Mouse (Mus musculus) stomach, embryonic 16.5 days (tissue): Measurements from ENCODE around the gene Tmem189. TPM values are rescaled to one million over a fixed set of nuclear protein-coding genes. Genes with fewer than 3 reads are reported as not detected.

Experiments
- ATAC-seq: fragments of 200-750 bp; cut with Nextera tagmentation; 2 replicates; pipeline ENCODE4 v1.8.0; 2017; ENCODE audit warnings: moderate number of reproducible peaks, moderate TSS enrichment; ENCODE audit not compliant: insufficient read depth, low FRiP score
- H3K27ac ChIP-seq: fragments of 300-500 bp; sonication (generic); 2 replicates; pipeline ENCODE4 v1.5.1; 2014; ENCODE audit warnings: low read length
- H3K27me3 ChIP-seq: fragments of 300-500 bp; sonication (generic); 2 replicates; pipeline ENCODE4 v1.6.1; 2014; ENCODE audit warnings: low read length, control low read depth, mixed read lengths; ENCODE audit not compliant: control insufficient read depth, insufficient read depth
- H3K36me3 ChIP-seq: fragments of 300-500 bp; sonication (generic); 2 replicates; pipeline ENCODE4 v1.6.1; 2014; ENCODE audit warnings: low read length; ENCODE audit not compliant: control insufficient read depth, insufficient read depth
- H3K4me1 ChIP-seq: fragments of 300-500 bp; sonication (generic); 2 replicates; pipeline ENCODE4 v1.6.1; 2014; ENCODE audit warnings: low read length, control low read depth, mixed read lengths; ENCODE audit not compliant: control insufficient read depth, insufficient read depth
- H3K4me2 ChIP-seq: fragments of 300-500 bp; sonication (generic); 2 replicates; pipeline ENCODE4 v1.6.1; 2014; ENCODE audit warnings: low read depth, low read length, mixed read lengths
- H3K4me3 ChIP-seq: fragments of 300-500 bp; sonication (generic); replicated peaks from 2 replicates; pipeline ENCODE4 v1.5.1; 2014; ENCODE audit warnings: mild to moderate bottlenecking, low read length
- H3K9ac ChIP-seq: fragments of 300-500 bp; sonication (generic); 2 replicates; pipeline ENCODE4 v1.6.1; 2014; ENCODE audit warnings: low read length
- H3K9me3 ChIP-seq: fragments of 300-500 bp; sonication (generic); replicated peaks from 2 replicates; pipeline ENCODE4 v1.6.1; 2016; ENCODE audit warnings: low read length, control low read depth; ENCODE audit not compliant: control insufficient read depth
- WGBS: fragments of 180-500 bp; shearing (Covaris S2); extraction: QIAGEN DNeasy Blood & Tissue Kit; methylation state at CpG from one replicate; pipeline ENCODE4 v1.1.7; 2014; 5-methylcytosine and 5-hydroxymethylcytosine counted together
- polyA plus RNA-seq: library from polyadenylated mRNA; unstranded; fragments of >200 nt; fragmentation: Nextera tagmentation; extraction: Ambion mirVana; gene quantifications from 2 replicates; pipeline ENCODE4 v1.2.1, GENCODE M21; 2015

Tmem189 gene
- polyA plus RNA-seq, 1 experiment from 2014 or later: 35.7 TPM

DNA sequence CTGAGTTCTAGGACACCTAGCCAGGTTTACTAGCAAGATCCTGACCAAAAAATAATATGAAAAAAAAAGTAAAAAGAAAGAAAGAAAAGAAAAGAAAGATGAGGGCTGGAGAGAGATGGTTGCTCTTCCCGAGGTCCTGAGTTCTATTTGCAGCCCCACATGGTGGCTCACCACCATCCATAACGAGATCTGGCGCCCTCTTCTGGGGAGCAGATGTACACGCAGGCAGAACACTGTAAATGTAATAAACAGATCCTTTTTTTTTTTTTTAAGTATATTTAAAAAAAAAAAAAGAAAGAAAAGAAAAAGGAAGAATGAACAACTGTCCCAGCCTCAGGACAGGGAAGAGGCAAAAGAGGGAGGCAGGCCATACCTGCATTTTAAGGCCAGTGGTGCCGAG, 11.0 kb downstream of the Tmem189 start:
- Histone ChIP-seq H3K27ac (no peak overlapping the region), H3K9ac (no peak overlapping the region), H3K4me3 (no peak overlapping the region), H3K27me3 (no peaks in the 10 kb centered on the region), H3K36me3 (no peaks in the 10 kb centered on the region), H3K9me3 (no peaks in the 10 kb centered on the region), H3K4me2 (no peak overlapping the region), H3K4me1 (no peaks in the 10 kb centered on the region)
- no peak for ATAC-seq
- 48% methylated on average over 5 of the region's 5 CpGs for WGBS

DNA sequence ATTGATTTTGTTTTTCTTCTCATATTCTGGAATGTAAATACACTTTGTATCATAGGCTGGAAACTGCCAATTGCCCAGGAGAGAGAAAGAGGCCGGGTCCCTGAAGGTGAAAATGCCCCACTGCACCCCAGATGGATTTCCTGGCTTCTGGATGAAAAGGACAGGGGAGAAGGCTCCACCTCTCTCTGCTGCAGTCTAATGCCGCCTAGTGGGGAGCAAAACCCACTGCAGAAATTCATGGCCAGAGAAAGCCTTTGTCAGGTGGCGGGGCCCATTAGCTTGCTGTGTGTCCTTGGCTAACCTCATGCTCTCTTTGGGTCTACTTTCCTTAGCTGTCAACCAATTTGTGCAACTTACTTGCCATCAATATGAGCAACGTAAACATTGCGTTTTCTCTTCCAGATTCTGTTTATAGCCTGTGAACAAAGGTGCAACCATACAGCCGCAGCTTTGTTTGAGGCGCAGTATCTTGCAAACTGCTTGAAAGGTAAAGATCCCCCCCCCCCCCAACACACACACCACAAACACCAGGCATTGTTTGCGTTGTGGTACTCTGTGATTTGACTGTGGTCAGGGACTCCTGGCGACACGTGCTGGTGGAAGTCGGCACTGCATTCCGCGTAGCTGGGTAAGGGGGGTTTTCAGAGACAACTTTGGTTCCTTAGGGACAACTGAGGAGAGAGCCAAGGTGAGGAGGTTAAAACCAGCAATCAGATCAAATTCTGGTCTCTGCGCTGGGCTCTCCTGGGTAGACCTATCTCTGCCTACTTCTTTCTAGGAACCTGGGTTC, 14.3 kb downstream of the Tmem189 start:
- WGBS: 35% methylated on average over 14 of the region's 14 CpGs
- no peak overlapping the region for H3K27ac ChIP-seq
- ATAC-seq: no peak; the same call in 1 of the 2 replicates
- no peaks in the 10 kb centered on the region for H3K27me3 ChIP-seq
- H3K4me3 ChIP-seq: no peak overlapping the region
- peaks cover 5% of the 10 kb centered on the region for H3K4me1 ChIP-seq
- no peak overlapping the region for H3K9ac ChIP-seq
- H3K36me3 ChIP-seq: no peaks in the 10 kb centered on the region
- H3K9me3 ChIP-seq: no peaks in the 10 kb centered on the region
- no peak overlapping the region for H3K4me2 ChIP-seq

DNA sequence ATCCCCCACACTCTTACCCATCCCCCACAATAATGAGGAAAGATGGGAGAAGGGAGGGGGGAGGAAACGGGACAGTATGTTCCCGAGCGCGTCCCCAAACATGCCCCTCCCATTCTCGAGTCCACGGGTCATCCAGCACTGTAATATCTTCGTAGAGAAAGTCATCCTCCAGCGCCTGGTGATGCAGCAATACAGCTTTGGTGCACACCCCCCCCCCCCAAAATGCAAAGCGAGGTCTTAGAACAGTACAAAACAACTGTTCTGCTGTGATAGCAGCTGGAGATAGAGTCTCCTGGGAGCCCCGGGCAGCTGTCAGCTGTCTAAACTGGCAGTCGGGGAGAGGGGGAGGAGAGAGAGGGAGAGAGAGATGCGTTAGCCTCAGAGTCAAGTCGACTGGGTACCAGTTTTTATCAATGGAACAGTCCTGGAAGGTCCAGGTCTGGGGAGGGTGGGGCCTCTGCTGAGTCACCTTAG, 17.4 kb downstream of the Tmem189 start:
- H3K9me3 ChIP-seq: no peaks in the 10 kb centered on the region
- peaks cover 5% of the 10 kb centered on the region for H3K4me1 ChIP-seq
- no peaks in the 10 kb centered on the region for H3K36me3 ChIP-seq
- H3K9ac ChIP-seq: no peak overlapping the region
- no peaks in the 10 kb centered on the region for H3K27me3 ChIP-seq
- 0 out of 2 replicates have a peak overlapping the region, but pooled peaks have one; percentile 12 for H3K4me2 ChIP-seq
- H3K27ac ChIP-seq: no peak overlapping the region
- peak; percentile 44 for ATAC-seq
- 26% methylated on average over 13 of the region's 13 CpGs for WGBS
- no peak overlapping the region for H3K4me3 ChIP-seq

DNA sequence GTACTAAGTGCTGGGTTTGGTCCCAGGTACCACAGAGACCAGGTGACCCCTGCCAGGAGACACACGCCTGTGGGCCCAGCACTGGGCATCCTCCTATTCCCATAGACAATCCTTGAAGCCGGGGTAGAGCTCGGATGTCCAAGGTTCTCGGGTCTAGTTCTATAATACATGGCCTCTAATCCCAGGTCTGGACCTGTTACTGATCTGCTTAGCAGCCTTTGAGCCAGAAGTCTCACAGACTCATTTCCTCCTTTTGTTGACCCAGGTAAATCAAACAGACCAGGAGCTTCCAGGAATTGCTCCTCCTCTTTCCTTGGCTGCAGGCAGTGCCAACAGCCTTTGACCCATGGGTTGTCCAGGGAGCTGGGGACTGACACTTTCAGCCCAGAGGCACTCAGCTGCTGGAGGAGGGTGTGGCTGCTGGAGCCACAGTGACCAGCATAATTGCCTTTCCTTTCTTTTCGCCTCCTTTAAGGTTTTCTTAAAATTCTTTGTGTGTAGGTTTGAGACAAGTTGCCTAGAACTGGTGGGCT, 18.5 kb downstream of the Tmem189 start:
- Histone ChIP-seq H3K4me2 (no peak overlapping the region), H3K27me3 (no peaks in the 10 kb centered on the region), H3K36me3 (no peaks in the 10 kb centered on the region), H3K9me3 (no peaks in the 10 kb centered on the region), H3K27ac (no peak overlapping the region), H3K9ac (no peak overlapping the region), H3K4me1 (peaks cover 5% of the 10 kb centered on the region), H3K4me3 (no peak overlapping the region)
- WGBS: 70% methylated on average over 5 of the region's 5 CpGs
- no peak for ATAC-seq

DNA sequence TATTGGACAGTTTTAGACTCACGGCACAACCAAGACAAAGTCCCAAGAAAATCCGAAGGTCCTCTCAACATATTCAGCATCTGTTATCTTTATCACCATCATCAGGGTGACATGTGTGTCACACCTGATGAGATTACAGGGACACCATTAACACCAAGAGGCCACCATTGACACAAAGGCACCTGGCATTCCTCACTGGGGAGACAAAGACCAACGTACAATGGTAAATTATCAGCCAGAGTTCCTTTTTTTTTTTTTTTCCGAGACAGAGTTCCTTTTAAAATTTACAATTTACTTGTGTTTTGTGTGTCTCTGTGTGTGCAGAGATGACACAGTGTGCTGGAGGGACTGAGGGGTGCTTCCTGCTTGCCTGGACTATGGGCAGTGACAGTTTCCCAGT, 20.2 kb downstream of the Tmem189 start:
- Histone ChIP-seq H3K4me2 (no peak overlapping the region), H3K36me3 (no peaks in the 10 kb centered on the region), H3K4me1 (peaks cover 5% of the 10 kb centered on the region), H3K9me3 (no peaks in the 10 kb centered on the region), H3K4me3 (no peak overlapping the region), H3K27ac (no peak overlapping the region), H3K27me3 (no peaks in the 10 kb centered on the region), H3K9ac (no peak overlapping the region)
- no peak for ATAC-seq
- 54% methylated on average over 4 of the region's 4 CpGs for WGBS

DNA sequence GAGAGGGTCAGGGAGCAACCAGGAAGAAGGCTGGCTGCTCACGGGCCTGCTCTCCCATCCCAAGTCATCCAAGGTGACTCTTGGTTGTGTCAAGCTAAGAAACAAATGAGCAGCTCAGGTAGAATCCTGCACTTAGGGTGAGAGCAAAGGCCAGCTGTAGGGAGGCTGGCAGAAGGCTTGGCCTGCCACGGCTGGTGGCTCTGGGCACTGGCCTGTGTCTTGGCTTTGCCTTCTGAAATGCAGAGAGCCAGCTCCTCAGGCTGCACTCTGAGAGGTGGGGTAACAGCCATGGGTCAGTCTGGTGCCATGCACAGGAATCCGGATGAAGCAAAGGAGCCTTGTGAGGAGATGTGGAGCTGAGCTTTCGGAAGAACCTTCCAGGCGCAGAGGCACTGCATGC, 21.2 kb downstream of the Tmem189 start:
- 91% methylated on average over 5 of the region's 5 CpGs for WGBS
- no peak for ATAC-seq
- Histone ChIP-seq H3K4me2 (no peak overlapping the region), H3K27ac (no peak overlapping the region), H3K9ac (no peak overlapping the region), H3K9me3 (no peaks in the 10 kb centered on the region), H3K4me1 (peaks cover 5% of the 10 kb centered on the region), H3K27me3 (no peaks in the 10 kb centered on the region), H3K4me3 (no peak overlapping the region), H3K36me3 (no peaks in the 10 kb centered on the region)

DNA sequence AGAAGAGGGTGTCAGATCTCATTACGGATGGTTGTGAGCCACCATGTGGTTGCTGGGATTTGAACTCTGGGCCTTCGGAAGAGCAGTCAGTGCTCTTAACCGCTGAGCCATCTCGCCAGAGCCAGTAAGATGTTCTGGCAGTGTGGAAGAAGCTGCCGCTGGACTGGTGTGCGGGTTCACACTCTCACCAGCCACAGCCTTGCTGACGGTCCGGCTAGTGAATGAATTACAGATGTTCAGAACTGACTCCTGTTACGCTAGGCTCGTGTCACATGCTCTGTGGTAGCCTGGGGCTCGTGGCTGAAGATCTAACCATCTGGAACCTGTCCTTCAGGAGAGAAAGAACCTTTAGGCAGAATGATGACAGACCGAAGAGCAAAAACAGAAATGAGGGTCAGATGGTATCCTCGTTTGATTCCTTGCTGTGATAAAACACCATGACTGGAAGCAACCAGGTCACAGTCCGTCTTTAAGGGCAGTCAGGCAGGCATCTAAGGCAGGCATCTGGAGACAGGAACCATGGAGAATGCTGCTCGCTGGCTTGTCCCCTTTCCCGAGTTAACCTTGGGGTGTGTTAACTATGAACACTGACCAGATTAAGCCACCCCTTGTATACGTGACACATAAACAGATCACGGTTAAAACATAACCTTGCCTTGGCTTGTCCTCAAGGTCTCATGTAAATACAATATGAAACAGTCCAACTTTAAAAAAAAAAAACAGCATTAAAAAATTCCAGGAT, 23.5 kb downstream of the Tmem189 start:
- no peak overlapping the region for H3K4me3 ChIP-seq
- no peak overlapping the region for H3K27ac ChIP-seq
- H3K4me1 ChIP-seq: peaks cover 8% of the 10 kb centered on the region
- no peak overlapping the region for H3K4me2 ChIP-seq
- no peaks in the 10 kb centered on the region for H3K9me3 ChIP-seq
- H3K9ac ChIP-seq: no peak overlapping the region
- 79% methylated on average over 18 of the region's 18 CpGs for WGBS
- no peaks in the 10 kb centered on the region for H3K36me3 ChIP-seq
- H3K27me3 ChIP-seq: no peaks in the 10 kb centered on the region
- ATAC-seq: no peak

DNA sequence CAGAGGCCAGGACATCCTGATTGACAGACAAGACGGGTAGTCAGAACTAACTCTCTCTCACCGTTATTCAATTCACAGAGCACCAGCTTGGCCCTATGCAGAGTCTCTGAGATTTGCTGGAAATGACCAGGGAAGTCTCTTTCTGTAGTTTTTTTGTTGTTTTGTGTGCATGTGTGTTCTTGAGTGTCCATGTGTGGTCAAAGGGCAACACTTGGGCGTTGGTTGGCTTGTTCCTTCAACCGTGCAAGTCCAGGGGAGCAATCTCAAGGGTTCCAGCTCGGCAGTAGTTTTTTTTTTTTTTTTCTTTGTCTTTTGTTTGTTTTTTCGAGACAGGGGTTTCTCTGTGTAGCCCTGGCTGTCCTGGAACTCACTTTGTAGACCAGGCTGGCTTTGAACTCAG, 26.9 kb downstream of the Tmem189 start:
- Histone ChIP-seq H3K27ac (no peak overlapping the region), H3K4me3 (no peak overlapping the region), H3K9ac (no peak overlapping the region), H3K4me2 (no peak overlapping the region), H3K27me3 (no peaks in the 10 kb centered on the region), H3K36me3 (no peaks in the 10 kb centered on the region), H3K9me3 (no peaks in the 10 kb centered on the region), H3K4me1 (peaks cover 36% of the 10 kb centered on the region)
- 46% methylated on average over 6 of the region's 6 CpGs for WGBS
- no peak for ATAC-seq
